Mouse (Mus musculus) ES-E14 (cell line): ENCODE measurements around the gene Polr3g. TPM values are rescaled to one million over a fixed set of nuclear protein-coding genes. Genes with fewer than 3 reads are reported as not detected.

ENCODE experiments used
- DNase-seq: peaks from one replicate; pipeline ENCODE4 v3.0.0-alpha.2; 2013; ENCODE audit warnings: low read depth, low spot score
- H3K27ac ChIP-seq: 2 replicates; pipeline ENCODE4 v1.5.1; 2012; ENCODE audit warnings: low read depth, mild to moderate bottlenecking, low read length, moderate library complexity, mixed read lengths; ENCODE audit not compliant: poor library complexity, insufficient read depth, severe bottlenecking
- H3K36me3 ChIP-seq: 2 replicates; pipeline ENCODE4 v1.6.1; 2012; ENCODE audit warnings: mild to moderate bottlenecking, low read length, moderate library complexity, mixed read lengths; ENCODE audit not compliant: control insufficient read depth, poor library complexity, insufficient read depth, severe bottlenecking
- H3K4me1 ChIP-seq, 2 experiments: fragments of 150-350 bp in 1 of 2; sonication (generic) in 1 of 2; 2 replicates each; pipeline ENCODE4 v1.6.1; 2012; ENCODE audit warnings: low read length in 2 of 2, mild to moderate bottlenecking in 1 of 2, mixed read lengths in 1 of 2; ENCODE audit not compliant: control insufficient read depth in 2 of 2, insufficient read depth in 2 of 2, poor library complexity in 1 of 2
- H3K4me3 ChIP-seq, 2 experiments: fragments of 150-350 bp in 1 of 2; sonication (generic) in 1 of 2; 2 replicates each; pipeline ENCODE4 v1.5.1; 2012; ENCODE audit warnings: low read length in 2 of 2, low read depth in 1 of 2, mild to moderate bottlenecking in 1 of 2, mixed read lengths in 1 of 2; ENCODE audit not compliant: insufficient read depth in 1 of 2, poor library complexity in 1 of 2, severe bottlenecking in 1 of 2
- H3K9ac ChIP-seq: 2 replicates; pipeline ENCODE4 v1.6.1; 2012; ENCODE audit warnings: low read depth, mild to moderate bottlenecking, low read length, mixed read lengths; ENCODE audit not compliant: poor library complexity, insufficient read depth, severe bottlenecking
- H3K9me3 ChIP-seq: fragments of 150-350 bp; sonication (generic); 2 replicates; pipeline ENCODE4 v1.6.1; 2012; ENCODE audit warnings: low read depth, mild to moderate bottlenecking, low read length; ENCODE audit not compliant: control insufficient read depth, insufficient read depth
- CHD2 ChIP-seq: IDR thresholded peaks from 2 replicates; pipeline ENCODE4 v1.6.1; 2014; ENCODE audit warnings: mild to moderate bottlenecking, low read depth, low read length, inconsistent platforms
- HCFC1 ChIP-seq: IDR thresholded peaks from 2 replicates; pipeline ENCODE4 v1.6.1; 2012; ENCODE audit warnings: low read length, inconsistent platforms, borderline replicate concordance; ENCODE audit not compliant: insufficient read depth
- MAFK ChIP-seq: IDR thresholded peaks from 2 replicates; pipeline ENCODE4 v1.6.1; 2014; ENCODE audit warnings: mild to moderate bottlenecking, low read depth, low read length, inconsistent platforms; ENCODE audit not compliant: insufficient read depth
- ZC3H11A ChIP-seq: IDR thresholded peaks from 2 replicates; pipeline ENCODE4 v1.6.1; 2012; ENCODE audit warnings: low read depth, mild to moderate bottlenecking, inconsistent platforms, low read length, borderline replicate concordance
- ZNF384 ChIP-seq: IDR thresholded peaks from 2 replicates; pipeline ENCODE4 v1.6.1; 2012; ENCODE audit warnings: low read depth, low read length, inconsistent platforms
- in situ Hi-C, 2 experiments: fragments of 600-800 bp; cut with MboI; formaldehyde crosslinking; loops; one replicate each; pipeline ENCODE4 v1.15.1; 2025; ENCODE audit warnings: low sequenced_read_pairs in 2 of 2, inconsistent platforms in 1 of 2; ENCODE audit not compliant: unreplicated experiment in 2 of 2
- total RNA-seq: library from RNA; depleted of rRNA; stranded (reverse); fragments of 300-350 nt; gene quantifications from 2 replicates; pipeline ENCODE4 v1.2.3, GENCODE M21; 2012

The Polr3g gene
- total RNA-seq, 1 experiment, result 45.2 TPM

GRCm38 (mm10) chr13:81754878-81755277 is 44.1 kb upstream of the Polr3g start:
- Histone ChIP-seq H3K36me3 (no peaks in the 10 kb centered on the region), H3K4me1 (no peaks in the 10 kb centered on the region), H3K9me3 (no peaks in the 10 kb centered on the region), H3K4me3 (no peak overlapping the region), H3K9ac (no peak overlapping the region), H3K27ac (no peak overlapping the region)
- in situ Hi-C loops, result no loop called here
- no peak for DNase-seq
- TF ChIP-seq ZNF384, result no peak
- TF ChIP-seq HCFC1, result no peak
- TF ChIP-seq CHD2, result no peak
- no peak for TF ChIP-seq ZC3H11A
- TF ChIP-seq MAFK, result no peak

DNA sequence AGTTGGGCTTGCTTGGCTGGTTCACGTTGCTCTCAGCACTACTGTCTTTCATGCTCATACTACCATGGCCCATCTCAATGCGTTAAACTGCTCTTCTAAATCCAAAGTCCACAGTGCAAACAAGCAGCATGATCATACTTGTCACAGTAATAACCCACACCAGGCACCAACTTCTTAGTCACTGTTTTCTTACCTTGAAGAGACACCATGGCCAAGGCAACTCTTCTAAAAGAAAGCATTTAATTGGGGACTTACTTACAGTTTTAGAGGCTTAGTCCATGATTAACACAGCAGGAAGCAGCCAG is 33.2 kb upstream of the Polr3g start:
- H3K27ac ChIP-seq, result no peak overlapping the region
- no peak overlapping the region for H3K9ac ChIP-seq
- no peaks in the 10 kb centered on the region for H3K36me3 ChIP-seq
- in situ Hi-C loops, result no loop called here
- DNase-seq, result no peak
- peaks cover 0 to 3% of the 10 kb centered on the region in 2 experiments; a peak in 1 of 4 replicates for H3K4me1 ChIP-seq
- H3K4me3 ChIP-seq, result no peak overlapping the region
- H3K9me3 ChIP-seq, result no peaks in the 10 kb centered on the region
- no peak for TF ChIP-seq CHD2
- no peak for TF ChIP-seq ZNF384

GRCm38 (mm10) chr13:81743391-81744091 is 32.7 kb upstream of the Polr3g start:
- Histone ChIP-seq H3K27ac (no peak overlapping the region), H3K4me1 (peaks cover 0 to 3% of the 10 kb centered on the region in 2 experiments; a peak in 1 of 4 replicates), H3K36me3 (no peaks in the 10 kb centered on the region), H3K9ac (no peak overlapping the region), H3K9me3 (no peaks in the 10 kb centered on the region), H3K4me3 (no peak overlapping the region)
- no peak for DNase-seq
- TF ChIP-seq ZC3H11A (no peak), CHD2 (no peak), HCFC1 (no peak), MAFK (no peak), ZNF384 (no peak)
- in situ Hi-C loops, result no loop called here

DNA sequence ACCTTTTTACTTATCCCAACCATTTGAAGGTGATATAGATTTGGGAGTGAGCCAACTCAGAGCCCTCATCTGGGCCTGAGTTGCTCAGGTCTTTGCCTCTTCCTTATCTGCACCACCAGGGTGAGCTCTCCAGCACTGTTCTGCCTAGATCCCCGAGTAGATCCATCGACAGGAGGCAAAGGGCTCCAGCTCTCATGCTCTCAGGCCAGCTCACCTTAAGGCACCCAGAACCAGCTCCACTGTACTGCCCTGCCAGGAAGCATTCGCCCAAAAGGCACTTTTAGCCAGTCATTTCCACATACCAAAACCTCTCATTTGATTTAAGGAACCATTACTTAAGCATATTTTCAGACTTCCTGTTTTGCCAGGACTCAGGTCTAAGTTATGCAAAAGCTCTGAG is 30.1 kb upstream of the Polr3g start:
- Histone ChIP-seq H3K9me3 (no peaks in the 10 kb centered on the region), H3K36me3 (no peaks in the 10 kb centered on the region), H3K27ac (no peak overlapping the region), H3K4me3 (no peak overlapping the region), H3K4me1 (peaks cover 0 to 3% of the 10 kb centered on the region in 2 experiments; a peak in 1 of 4 replicates), H3K9ac (no peak overlapping the region)
- DNase-seq, result no peak
- in situ Hi-C loops, result no loop called here
- TF ChIP-seq MAFK (no peak), HCFC1 (no peak), ZNF384 (no peak), CHD2 (no peak), ZC3H11A (no peak)

DNA sequence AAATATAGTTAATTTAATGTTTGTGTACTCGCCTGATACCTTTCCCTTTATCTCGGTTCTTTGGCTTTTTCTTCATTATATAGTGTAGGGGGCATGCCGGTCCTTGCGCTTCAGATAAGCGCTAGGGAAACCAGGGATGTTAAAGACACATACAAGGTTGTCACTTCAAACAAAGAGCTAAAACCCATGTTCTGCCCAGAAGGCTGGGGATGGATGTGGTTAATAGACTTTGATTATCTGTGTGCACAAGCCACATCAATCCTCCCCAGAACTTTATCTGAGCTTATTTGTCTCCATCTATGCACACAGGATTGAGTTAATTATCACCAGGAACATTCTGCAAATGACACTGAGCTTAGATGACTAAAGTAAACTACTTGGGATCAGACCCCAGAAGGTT is 25.8 kb upstream of the Polr3g start:
- TF ChIP-seq CHD2 (no peak), MAFK (no peak), HCFC1 (no peak), ZC3H11A (no peak), ZNF384 (no peak)
- H3K9ac ChIP-seq, result no peak overlapping the region
- no peak for DNase-seq
- no peak overlapping the region for H3K4me3 ChIP-seq
- in situ Hi-C loops, result no loop called here
- H3K36me3 ChIP-seq, result no peaks in the 10 kb centered on the region
- H3K9me3 ChIP-seq, result no peaks in the 10 kb centered on the region
- H3K27ac ChIP-seq, result no peak overlapping the region
- no peaks in the 10 kb centered on the region for H3K4me1 ChIP-seq
